Mouse (Mus musculus) neutrophil, adult 83 days (primary cell): ENCODE results near the gene Cxcl12. TPM values are rescaled to one million over a fixed set of nuclear protein-coding genes. Genes with fewer than 3 reads are reported as not detected.

Experiments
- total RNA-seq, 2 experiments: library from RNA; stranded (reverse); gene quantifications; one replicate each; pipeline ENCODE4 v1.2.4; 2023

Cxcl12 gene
- 1 to 10 TPM; 2.2 to 2.3 TPM for total RNA-seq

GRCm38 (mm10) chr6:117168321-117169011 is at the start of gene Cxcl12:
Gene Cxcl12 (plus strand): TSS chr6:117168535.

